Mouse (Mus musculus) kidney, postnatal 0 days (tissue): ENCODE results near the gene Nfix. TPM values are rescaled to one million over a fixed set of nuclear protein-coding genes. Genes with fewer than 3 reads are reported as not detected.
A peak's percentile ranks its signal among the peaks of the same experiment; 100 is the strongest.

Experiments used
- ATAC-seq: fragments of 200-750 bp; cut with Nextera tagmentation; replicated peaks from 2 replicates; pipeline ENCODE4 v1.8.0; 2017; ENCODE audit warnings: low read depth, moderate number of reproducible peaks, moderate TSS enrichment, moderate library complexity; ENCODE audit not compliant: low FRiP score
- DNase-seq: peaks from one replicate; pipeline ENCODE4 v3.0.0-alpha.2; 2016; ENCODE audit warnings: low spot score
- H3K27ac ChIP-seq: fragments of 300-500 bp; sonication (generic); 2 replicates; pipeline ENCODE4 v1.5.1; 2014; ENCODE audit warnings: mild to moderate bottlenecking
- H3K27me3 ChIP-seq: fragments of 300-500 bp; sonication (generic); 2 replicates; pipeline ENCODE4 v1.6.1; 2014; ENCODE audit warnings: low read length, mixed read lengths; ENCODE audit not compliant: insufficient read depth
- H3K36me3 ChIP-seq: fragments of 300-500 bp; sonication (generic); 2 replicates; pipeline ENCODE4 v1.6.1; 2014; ENCODE audit warnings: low read length, mixed read lengths; ENCODE audit not compliant: insufficient read depth
- H3K4me1 ChIP-seq: fragments of 300-500 bp; sonication (generic); replicated peaks from 2 replicates; pipeline ENCODE4 v1.6.1; 2014; ENCODE audit warnings: antibody characterized with exemption, low read length, mixed read lengths; ENCODE audit not compliant: insufficient read depth
- H3K4me2 ChIP-seq: fragments of 300-500 bp; sonication (generic); 2 replicates; pipeline ENCODE4 v1.6.1; 2014; ENCODE audit warnings: mild to moderate bottlenecking, low read length, moderate library complexity, mixed read lengths
- H3K4me3 ChIP-seq: fragments of 300-500 bp; sonication (generic); replicated peaks from 2 replicates; pipeline ENCODE4 v1.5.1; 2014; ENCODE audit warnings: low read depth, low read length
- H3K9ac ChIP-seq: fragments of 300-500 bp; sonication (generic); 2 replicates; pipeline ENCODE4 v1.6.1; 2014; ENCODE audit warnings: low read depth, low read length
- H3K9me3 ChIP-seq: fragments of 300-500 bp; sonication (generic); replicated peaks from 2 replicates; pipeline ENCODE4 v1.6.1; 2016; ENCODE audit warnings: low read length, inconsistent platforms, mixed read lengths
- CTCF ChIP-seq: IDR thresholded peaks from 2 replicates; pipeline ENCODE4 v1.5.1; 2016; ENCODE audit warnings: antibody characterized with exemption, low read depth, mild to moderate bottlenecking, moderate library complexity
- WGBS: fragments of 180-500 bp; shearing (Covaris S2); extraction: QIAGEN DNeasy Blood & Tissue Kit; methylation state at CpG from one replicate; pipeline ENCODE4 v1.1.7; 2014; 5-methylcytosine and 5-hydroxymethylcytosine counted together
- polyA plus RNA-seq: library from polyadenylated mRNA; unstranded; fragments of >200 nt; fragmentation: Nextera tagmentation; extraction: Ambion mirVana; gene quantifications from 2 replicates; pipeline ENCODE4 v1.2.1, GENCODE M21; 2015

Nfix gene
- polyA plus RNA-seq, 1 experiment from 2014 or later, result 21.1 TPM

DNA sequence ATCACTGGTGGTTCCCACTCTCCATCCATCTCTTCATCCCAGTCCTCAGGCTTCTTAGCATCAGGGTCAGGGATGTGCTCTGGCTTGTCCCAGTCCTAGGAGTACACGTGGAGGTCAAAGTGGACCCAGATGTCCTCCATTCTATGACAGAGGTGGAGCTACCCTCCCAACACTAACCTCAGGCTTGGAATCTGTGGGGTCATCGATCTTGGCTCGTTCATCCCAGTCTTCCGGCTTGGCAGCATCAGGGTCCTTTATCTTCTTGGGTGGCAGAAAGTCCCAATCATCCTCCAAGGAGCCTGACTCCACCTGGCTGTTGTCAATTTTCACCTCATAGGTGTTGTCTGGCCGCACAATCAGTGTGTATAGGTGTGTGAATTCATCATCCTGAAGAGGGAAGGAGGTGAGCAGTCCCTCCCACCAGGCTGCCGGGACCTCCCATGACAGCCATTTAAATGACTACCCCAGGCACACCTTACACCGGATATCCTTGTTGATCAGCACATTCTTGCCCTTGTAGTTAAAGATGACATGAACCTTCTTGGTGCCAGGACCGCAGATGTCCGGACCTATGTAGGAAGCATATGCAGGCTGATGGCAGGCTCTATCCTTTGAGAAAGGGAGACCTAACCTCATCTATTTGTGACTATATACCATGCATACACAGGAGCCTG, 44.4 kb upstream of the Nfix start:
- Histone ChIP-seq H3K27me3 (no peaks in the 10 kb centered on the region), H3K9me3 (no peaks in the 10 kb centered on the region), H3K4me2 (peak overlapping the region; percentile 73), H3K4me1 (peaks cover 5% of the 10 kb centered on the region), H3K9ac (peak overlapping the region; percentile 82; the same call in 1 of the 2 replicates), H3K4me3 (peak overlapping the region; percentile 74; the same call in 1 of the 2 replicates), H3K36me3 (peaks cover 34% of the 10 kb centered on the region), H3K27ac (no peak overlapping the region)
- TF ChIP-seq CTCF, result no peak
- no peak for DNase-seq
- no peak for ATAC-seq
- 68% methylated on average over 9 of the region's 9 CpGs for WGBS

- 72% methylated on average over 1 of the region's 1 CpGs for WGBS
These were observed 41.4 kb upstream of the Nfix start for GRCm38 (mm10) chr8:84841514-84841913.

DNA sequence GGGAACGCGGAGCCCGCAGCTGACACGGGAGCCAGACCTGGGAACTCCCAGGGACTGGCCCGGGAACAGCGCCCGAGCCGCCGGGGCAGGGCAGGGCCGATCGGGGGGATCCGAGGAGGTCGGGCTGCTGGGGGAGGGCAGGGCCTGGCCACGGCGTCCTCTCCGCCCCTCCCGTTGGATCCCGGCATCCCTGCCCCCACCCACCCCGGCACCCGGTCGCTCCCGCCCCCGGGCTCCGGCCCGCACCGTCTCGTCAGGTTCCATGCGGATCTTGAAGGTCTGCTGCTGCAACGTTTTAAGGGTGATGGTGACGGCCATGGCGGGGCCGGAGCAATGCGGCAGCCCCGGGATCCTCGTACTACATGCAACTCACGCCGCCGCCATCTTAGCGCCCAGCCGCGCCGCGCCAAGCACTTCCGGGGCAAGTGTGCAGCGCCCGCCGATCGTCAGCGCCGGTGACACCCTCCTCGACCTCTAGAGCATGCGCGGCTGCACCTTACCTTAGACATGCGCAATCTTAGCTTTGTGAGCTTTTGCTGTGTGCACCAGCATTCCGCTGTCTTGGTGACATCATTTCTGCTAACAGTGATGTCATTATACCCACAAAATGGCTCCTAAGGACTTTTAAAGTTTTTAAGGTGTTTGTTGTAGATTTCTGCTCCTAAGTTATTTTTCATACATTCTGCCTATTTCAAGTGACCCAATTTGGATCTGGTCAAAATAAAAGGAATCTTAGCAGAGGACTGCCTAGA, 40.3 kb upstream of the Nfix start, which contains the start of gene Rad23a:
TSS of gene Rad23a (minus strand) at position 418 of the 752 bp plus-strand sequence.
- Histone ChIP-seq H3K27me3 (no peaks in the 10 kb centered on the region), H3K27ac (peak within 1 kb of the TSS; percentile 92), H3K4me1 (peaks cover 5% of the 10 kb centered on the region), H3K4me3 (peak within 1 kb of the TSS; percentile 88), H3K36me3 (peaks cover 63% of the 10 kb centered on the region), H3K9ac (peak within 1 kb of the TSS; percentile 87), H3K9me3 (no peaks in the 10 kb centered on the region), H3K4me2 (peak within 1 kb of the TSS; percentile 87)
- TF ChIP-seq CTCF, result no peak
- under 1% methylated on average over 53 of the region's 55 CpGs for WGBS
- DNase-seq (peak; percentile 98), ATAC-seq (peak; percentile 92)

More at GRCm38 (mm10) chr8:84841514-84841913, 41.4 kb upstream of the Nfix start:
- Histone ChIP-seq H3K4me1 (peaks cover 5% of the 10 kb centered on the region), H3K4me2 (no peak overlapping the region), H3K4me3 (no peak overlapping the region), H3K9me3 (no peaks in the 10 kb centered on the region), H3K27me3 (no peaks in the 10 kb centered on the region), H3K36me3 (peaks cover 53% of the 10 kb centered on the region), H3K27ac (0 out of 2 replicates have a peak overlapping the region, but pooled peaks have one; percentile 21), H3K9ac (no peak overlapping the region)
- TF ChIP-seq CTCF, result no peak
- ATAC-seq (no peak), DNase-seq (no peak)

- Histone ChIP-seq H3K4me3 (peak overlapping the region; percentile 88), H3K36me3 (peaks cover 65% of the 10 kb centered on the region), H3K27ac (peak overlapping the region; percentile 92), H3K9ac (peak overlapping the region; percentile 87), H3K4me1 (no peaks in the 10 kb centered on the region; the same call in 1 of the 2 replicates), H3K9me3 (no peaks in the 10 kb centered on the region), H3K4me2 (peak overlapping the region; percentile 87), H3K27me3 (no peaks in the 10 kb centered on the region)
- DNase-seq, result no peak
- no peak for TF ChIP-seq CTCF
- WGBS, result under 1% methylated on average over 7 of the region's 7 CpGs
- ATAC-seq, result no peak
These were observed 39.7 kb upstream of the Nfix start for GRCm38 (mm10) chr8:84839875-84840247.

- TF ChIP-seq CTCF, result no peak
- H3K27me3 ChIP-seq, result no peaks in the 10 kb centered on the region
- H3K4me3 ChIP-seq, result peak overlapping the region; percentile 88
- no peaks in the 10 kb centered on the region for H3K9me3 ChIP-seq
- H3K4me1 ChIP-seq, result no peaks in the 10 kb centered on the region; the same call in 1 of the 2 replicates
- peaks cover 65% of the 10 kb centered on the region for H3K36me3 ChIP-seq
- no peak overlapping the region for H3K27ac ChIP-seq
- DNase-seq, result no peak
- peak overlapping the region; percentile 87 for H3K4me2 ChIP-seq
- peak overlapping the region; percentile 87; the same call in 1 of the 2 replicates for H3K9ac ChIP-seq
- WGBS, result 82% methylated on average over 2 of the region's 2 CpGs
- no peak for ATAC-seq
These were observed 39.3 kb upstream of the Nfix start for GRCm38 (mm10) chr8:84839411-84839810.

DNA sequence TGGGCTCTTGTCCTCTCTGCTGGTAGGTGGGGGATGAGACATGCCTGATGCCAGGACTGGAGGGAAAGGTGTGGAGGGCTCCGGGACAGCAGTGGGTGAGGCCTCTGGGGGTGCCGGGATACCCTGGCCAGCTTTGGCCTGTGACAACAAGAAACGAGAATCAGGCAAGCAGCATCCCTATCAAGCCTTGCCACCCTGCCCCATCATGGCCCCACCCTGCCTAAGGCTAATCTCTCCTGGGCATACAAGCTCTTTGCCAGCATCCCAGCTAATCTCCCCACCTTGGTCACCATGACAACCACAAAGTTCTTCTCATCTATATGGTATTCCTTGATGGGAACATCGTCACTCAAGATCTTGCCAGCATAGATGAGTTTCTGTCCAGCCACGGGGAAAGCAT, 38.4 kb upstream of the Nfix start:
- Histone ChIP-seq H3K36me3 (peaks cover 64% of the 10 kb centered on the region), H3K4me1 (no peaks in the 10 kb centered on the region; the same call in 1 of the 2 replicates), H3K4me2 (no peak overlapping the region), H3K9ac (no peak overlapping the region), H3K4me3 (no peak overlapping the region), H3K27ac (no peak overlapping the region), H3K9me3 (no peaks in the 10 kb centered on the region), H3K27me3 (no peaks in the 10 kb centered on the region)
- no peak for TF ChIP-seq CTCF
- ATAC-seq, result no peak
- WGBS, result 82% methylated on average over 5 of the region's 5 CpGs
- no peak for DNase-seq
